Mouse (Mus musculus): ENCODE measurements around the gene Olfr1314. TPM values are rescaled to one million over a fixed set of nuclear protein-coding genes. Genes with fewer than 3 reads are reported as not detected.

Olfr1314 gene
- 0.01 TPM in 1 of 2 replicates, not detected in the other for polyA plus RNA-seq (2012; rRNA removed)

GRCm38 (mm10) chr2:112096681-112097080 lies at the start of gene Olfr1314:
Gene Olfr1314 (minus strand): TSS chr2:112096781.

GRCm38 (mm10) chr2:112140029-112140428 lies 43.4 kb upstream of the Olfr1314 start, which contains the start of gene Olfr1317:
Gene Olfr1317 (plus strand): TSS chr2:112140329.

GRCm38 (mm10) chr2:112134877-112135276 lies 38.3 kb upstream of the Olfr1314 start, which contains the start of gene Olfr1316:
Gene Olfr1316 (minus strand): TSS chr2:112134977.

GRCm38 (mm10) chr2:112115340-112115739 lies 18.8 kb upstream of the Olfr1314 start, which contains the start of gene Olfr1315-ps1:
Gene Olfr1315-ps1 (minus strand): TSS chr2:112115440.

GRCm38 (mm10) chr2:112077743-112078142 lies 18.8 kb downstream of the Olfr1314 start, which contains the start of gene Olfr1313:
Gene Olfr1313 (minus strand): TSS chr2:112077843.

GRCm38 (mm10) chr2:112050138-112050537 lies 46.4 kb downstream of the Olfr1314 start, which contains the start of gene Olfr1312:
Gene Olfr1312 (minus strand): TSS chr2:112050238.

Other genes starting within 250 kb of the Olfr1314 start
- not detected in 2 replicates for gene Olfr1305, start 219.6 kb downstream of the Olfr1314 start, polyA plus RNA-seq (2012; rRNA removed)
- gene Olfr1306, start 180.5 kb downstream of the Olfr1314 start, polyA plus RNA-seq (2012; rRNA removed) = not detected in 2 replicates
- gene Olfr1307, start 147.3 kb downstream of the Olfr1314 start, polyA plus RNA-seq (2012; rRNA removed) = not detected in 2 replicates
- not detected in 2 replicates for gene Olfr1308, start 131.8 kb downstream of the Olfr1314 start, polyA plus RNA-seq (2012; rRNA removed)
- gene Olfr1309, start 106.5 kb downstream of the Olfr1314 start, polyA plus RNA-seq (2012; rRNA removed) = not detected in 2 replicates
- gene Olfr1310, start 84.1 kb downstream of the Olfr1314 start, polyA plus RNA-seq (2012; rRNA removed) = 0.01 TPM in 1 of 2 replicates, not detected in the other
- not detected in 2 replicates for gene Olfr1311, start 72.4 kb downstream of the Olfr1314 start, polyA plus RNA-seq (2012; rRNA removed)
- gene Olfr1312, start 46.5 kb downstream of the Olfr1314 start, polyA plus RNA-seq (2012; rRNA removed) = not detected in 2 replicates
- not detected in 2 replicates for gene Olfr1313, start 18.9 kb downstream of the Olfr1314 start, polyA plus RNA-seq (2012; rRNA removed)
- gene Olfr1315-ps1, start 18.7 kb upstream of the Olfr1314 start, polyA plus RNA-seq (2012; rRNA removed) = not detected in 2 replicates
- 0.05 and 0.06 TPM in 2 replicates for gene Olfr1316, start 38.2 kb upstream of the Olfr1314 start, polyA plus RNA-seq (2012; rRNA removed)
- gene Olfr1317, start 43.5 kb upstream of the Olfr1314 start, polyA plus RNA-seq (2012; rRNA removed) = not detected in 2 replicates
- not detected in 2 replicates for gene Olfr1318, start 57.4 kb upstream of the Olfr1314 start, polyA plus RNA-seq (2012; rRNA removed)
- gene Lpcat4, start 142.7 kb upstream of the Olfr1314 start, polyA plus RNA-seq (2012; rRNA removed) = 45.3 and 55.0 TPM in 2 replicates
- not detected in 2 replicates for gene Nutm1, start 162.5 kb upstream of the Olfr1314 start, polyA plus RNA-seq (2012; rRNA removed)
- gene Nop10, start 165.1 kb upstream of the Olfr1314 start, polyA plus RNA-seq (2012; rRNA removed) = 123 and 138 TPM in 2 replicates
- 51.2 and 54.8 TPM in 2 replicates for gene Slc12a6, start 169.0 kb upstream of the Olfr1314 start, polyA plus RNA-seq (2012; rRNA removed)
- gene Gm21985, start 169.5 kb upstream of the Olfr1314 start, polyA plus RNA-seq (2012; rRNA removed) = 0.07 TPM in 1 of 2 replicates, not detected in the other